Mouse (Mus musculus): ENCODE results near the gene Arpc2.

Arpc2 gene

DNA sequence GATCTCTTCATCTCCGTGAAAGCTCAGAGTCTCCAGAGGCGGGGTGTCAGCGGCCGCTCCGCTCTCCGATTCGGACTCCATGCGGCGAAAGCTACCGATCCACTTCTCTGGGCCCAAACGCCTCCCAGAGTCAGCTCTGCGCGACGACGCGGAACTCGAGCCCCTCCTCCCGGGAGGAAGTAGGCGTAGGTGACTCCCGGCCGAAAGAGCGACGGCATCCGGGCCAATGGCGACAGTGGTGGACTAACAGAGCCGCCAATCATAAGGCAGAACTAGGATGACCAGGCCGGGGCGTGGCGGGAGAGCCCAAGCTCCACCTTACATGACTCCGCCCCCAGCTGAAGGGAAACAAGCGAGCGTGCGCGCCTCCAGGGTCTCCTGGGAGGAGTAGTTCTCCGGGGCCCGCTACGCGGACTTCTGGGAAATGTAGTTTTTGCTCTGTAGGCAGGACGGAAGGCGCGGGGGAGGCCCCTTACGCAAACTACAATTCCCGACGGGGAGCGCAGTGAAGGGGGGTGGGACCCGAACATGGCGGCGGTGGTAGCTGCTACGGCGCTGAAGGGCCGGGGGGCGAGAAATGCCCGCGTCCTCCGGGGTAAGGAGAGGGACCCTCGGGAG is 48.8 kb downstream of the Arpc2 start, which contains the start of the genes Aamp and Pnkd:
Gene Aamp (minus strand): TSS at position 196 of the 618 bp plus-strand sequence.
Gene Pnkd (plus strand): TSS at position 388 of the 618 bp plus-strand sequence.
- peak; percentile 100 for DNase-seq

- DNase-seq: peak; percentile 73
Observed at GRCm38 (mm10) chr1:74285212-74286010, 49.5 kb downstream of the Arpc2 start.

DNA sequence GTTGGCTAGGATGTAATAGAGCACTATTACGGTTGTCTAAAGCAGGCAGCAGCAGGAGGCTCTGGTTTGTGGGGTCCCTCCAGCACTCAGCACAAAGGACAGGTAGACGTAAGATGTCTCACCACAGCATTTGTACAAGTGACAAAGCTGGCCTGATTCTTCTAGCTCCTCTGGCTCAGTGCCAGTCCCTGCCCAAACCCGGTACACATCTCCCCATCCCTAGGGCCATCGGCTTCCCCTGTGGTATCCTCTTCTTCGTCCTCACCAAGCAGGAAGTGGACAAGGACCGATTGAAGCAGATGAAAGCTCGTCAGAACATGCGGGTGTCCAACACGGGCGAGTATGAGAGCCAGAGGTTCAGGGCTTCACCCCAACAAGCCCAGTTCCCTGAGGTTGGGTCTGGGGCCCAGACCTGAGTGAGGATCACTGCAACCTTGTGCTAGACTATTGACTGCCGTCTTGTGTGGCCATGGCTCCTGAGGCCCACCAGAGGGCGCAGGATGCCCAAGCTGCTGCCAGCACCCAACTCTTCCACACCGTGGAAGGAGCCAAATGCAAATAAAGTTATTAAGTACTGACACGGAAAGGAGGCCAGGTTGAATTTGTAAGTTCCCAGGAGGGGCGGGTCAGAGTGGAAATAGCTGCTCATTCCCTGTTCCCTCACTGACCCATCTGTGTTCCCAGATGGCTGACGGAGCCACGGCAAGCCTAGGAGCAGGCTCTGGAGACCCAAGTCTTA is 51.2 kb downstream of the Arpc2 start:
- DNase-seq: peak; percentile 73

- peak; percentile 31 for DNase-seq
Observed at GRCm38 (mm10) chr1:74288327-74288726, 52.4 kb downstream of the Arpc2 start.

GRCm38 (mm10) chr1:74289248-74289647 is 53.4 kb downstream of the Arpc2 start:
- peak; percentile 23 for DNase-seq

DNA sequence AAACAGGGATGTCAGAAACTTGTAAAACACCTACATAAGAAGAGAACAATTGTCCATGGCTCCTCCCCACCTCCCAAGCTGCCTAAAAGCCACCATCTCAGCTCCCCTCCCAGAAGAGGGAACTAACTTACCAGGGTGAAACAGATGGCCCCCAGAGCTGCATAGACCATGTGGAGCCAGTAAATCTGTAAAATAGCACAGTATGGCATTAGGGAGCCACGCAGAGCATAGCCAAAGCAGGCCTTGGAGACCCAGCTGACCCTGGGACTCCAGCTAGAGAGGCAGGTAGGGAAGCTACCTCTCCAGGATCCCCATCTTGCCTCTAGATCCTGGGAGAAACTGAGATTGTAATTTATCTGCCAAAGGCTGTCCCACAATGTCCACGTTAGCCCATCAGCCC is 53.9 kb downstream of the Arpc2 start:
- peak; percentile 26 for DNase-seq

GRCm38 (mm10) chr1:74290141-74290540 is 54.3 kb downstream of the Arpc2 start:
- DNase-seq: peak; percentile 53

GRCm38 (mm10) chr1:74292331-74293020 is 56.6 kb downstream of the Arpc2 start:
- peak; percentile 19 for DNase-seq

DNA sequence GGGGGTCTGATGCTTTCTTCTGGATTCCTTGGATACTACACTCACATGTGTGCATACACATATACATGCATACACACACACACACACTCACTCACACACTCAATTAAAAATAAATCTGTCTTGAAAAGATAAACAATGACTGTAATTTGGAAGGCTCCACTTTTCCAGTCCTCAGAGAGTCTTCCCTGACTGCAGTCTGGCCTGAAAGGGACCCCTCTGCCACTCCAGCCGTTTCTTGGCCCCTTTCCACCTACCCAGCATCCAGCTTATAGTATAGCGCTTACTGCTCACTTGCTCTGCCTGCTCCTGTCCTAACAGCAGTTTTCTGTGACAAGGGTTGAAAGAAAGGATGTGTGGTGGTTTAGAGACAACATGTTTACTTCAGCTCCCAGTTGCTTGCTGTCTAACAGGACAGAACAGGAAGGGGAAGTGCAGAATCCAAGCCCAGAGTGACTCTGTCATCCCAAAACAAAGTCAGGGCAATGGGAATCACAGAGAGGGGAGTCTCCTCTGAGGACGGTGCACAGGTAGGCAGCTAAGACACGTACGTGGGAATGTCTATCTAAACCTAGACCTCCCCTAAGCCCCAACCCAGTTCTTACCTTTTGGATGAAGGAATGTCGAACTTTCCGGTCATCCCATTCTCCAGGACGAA is 57.5 kb downstream of the Arpc2 start:
- peak; percentile 32 for DNase-seq

GRCm38 (mm10) chr1:74294090-74294643 is 58.3 kb downstream of the Arpc2 start:
- peak; percentile 38 for DNase-seq

DNA sequence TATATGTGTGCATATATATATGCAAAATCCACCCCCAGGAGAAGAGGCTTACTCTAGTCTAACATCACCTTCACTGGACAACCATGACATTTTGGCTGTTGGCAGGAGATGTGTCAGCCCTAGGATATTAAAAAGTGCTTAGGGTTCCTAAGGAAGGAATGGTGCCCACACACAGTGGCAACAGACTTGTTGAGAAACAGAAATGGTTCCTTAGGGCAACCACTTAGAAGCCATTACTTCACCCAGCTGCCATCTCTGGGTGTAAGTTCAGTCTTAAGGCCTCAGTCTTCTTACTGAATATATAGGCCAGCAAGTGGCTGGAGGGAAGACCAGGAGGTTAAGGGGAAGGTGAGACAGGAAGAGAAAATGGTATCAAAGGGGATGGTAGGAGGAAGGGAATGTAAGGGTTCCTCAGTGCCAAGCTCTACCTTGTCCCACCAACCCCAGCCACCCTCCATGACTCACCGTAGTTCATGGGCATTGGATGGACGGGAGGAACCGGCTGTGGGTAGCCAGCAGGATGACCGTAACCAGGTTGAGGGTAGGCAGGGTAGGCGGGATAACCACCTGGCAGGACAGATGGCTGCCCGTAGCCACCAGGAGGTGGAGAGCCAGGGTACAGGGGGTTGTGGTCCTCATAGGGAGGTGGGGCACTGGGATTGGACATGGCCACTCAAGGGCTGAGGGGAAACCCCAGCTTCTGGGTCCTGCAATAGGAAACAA is 59.0 kb downstream of the Arpc2 start:
- DNase-seq: peak; percentile 74

DNA sequence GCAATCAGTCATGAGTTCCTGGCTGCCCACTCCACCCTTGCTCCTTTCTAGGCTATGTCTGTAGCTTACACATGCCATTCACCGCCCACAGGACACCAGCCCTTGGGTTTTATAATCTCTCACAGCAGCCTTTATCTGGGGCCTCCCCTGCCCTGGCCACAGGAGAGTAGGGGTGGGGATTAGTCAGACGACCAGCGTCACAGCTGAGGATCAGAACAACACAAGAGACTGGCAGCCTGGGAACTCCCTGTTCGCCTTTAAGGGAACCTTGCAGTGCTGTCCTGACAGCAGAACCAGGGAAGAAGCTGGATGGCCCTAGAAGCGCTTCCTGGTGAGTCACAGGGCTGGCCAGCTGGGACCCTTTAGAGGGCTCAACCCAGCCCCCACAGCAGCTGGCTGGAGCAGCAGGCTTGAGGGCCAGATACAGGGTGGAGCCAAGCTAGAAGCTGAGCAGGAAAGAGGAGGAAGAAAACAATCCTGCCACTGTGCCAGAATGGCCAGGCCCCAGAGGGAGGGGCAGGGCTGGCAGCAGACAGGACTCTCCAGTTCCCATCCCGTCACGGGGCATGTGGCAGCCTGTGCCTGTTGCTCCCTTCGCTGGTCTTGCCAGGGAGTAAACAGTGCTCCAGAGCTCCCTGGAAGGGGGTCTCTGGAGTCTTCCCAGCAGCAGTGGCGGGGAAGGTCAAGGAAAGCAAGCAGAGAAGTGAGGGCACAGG is 59.7 kb downstream of the Arpc2 start:
- peak; percentile 94 for DNase-seq

DNA sequence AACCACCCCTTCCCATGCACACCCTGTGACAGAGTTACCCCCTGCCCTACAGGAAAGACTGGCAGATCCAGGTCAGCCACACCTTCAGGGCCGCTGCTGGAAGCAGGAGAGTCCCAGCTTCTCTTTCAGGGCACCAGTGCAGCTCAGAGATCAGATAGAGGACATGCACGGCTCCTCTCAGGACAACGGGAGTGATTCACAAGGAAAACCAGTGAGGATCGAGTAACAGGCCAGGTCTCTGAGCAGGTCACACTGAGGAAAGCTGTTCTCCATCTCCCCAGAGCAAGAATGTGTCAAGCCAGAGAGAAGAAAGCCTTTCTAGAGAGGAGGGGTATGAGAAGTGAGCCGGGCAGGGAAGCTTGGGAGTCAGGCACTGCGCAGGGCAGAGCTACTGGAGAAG is 60.6 kb downstream of the Arpc2 start:
- peak; percentile 44 for DNase-seq

DNA sequence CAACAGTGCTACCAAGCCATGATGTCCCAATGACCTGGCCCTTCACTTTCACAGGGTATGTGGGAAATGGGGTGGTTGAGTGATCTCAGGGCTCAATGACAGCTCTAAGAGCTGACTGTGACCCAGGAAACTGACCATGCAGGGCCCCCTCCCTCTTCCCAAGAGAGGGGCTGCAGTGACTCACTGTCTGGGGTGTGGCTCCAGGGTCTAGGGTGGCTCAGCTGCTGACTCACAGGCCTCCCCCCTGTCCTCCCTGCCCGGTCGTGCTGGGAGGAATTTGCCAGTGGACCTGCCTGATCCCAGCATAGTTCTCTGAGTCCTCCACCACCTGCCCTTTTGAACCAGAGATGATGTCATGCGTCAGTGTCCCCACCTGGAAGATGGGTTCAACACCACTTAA is 61.4 kb downstream of the Arpc2 start:
- peak; percentile 47 for DNase-seq

DNA sequence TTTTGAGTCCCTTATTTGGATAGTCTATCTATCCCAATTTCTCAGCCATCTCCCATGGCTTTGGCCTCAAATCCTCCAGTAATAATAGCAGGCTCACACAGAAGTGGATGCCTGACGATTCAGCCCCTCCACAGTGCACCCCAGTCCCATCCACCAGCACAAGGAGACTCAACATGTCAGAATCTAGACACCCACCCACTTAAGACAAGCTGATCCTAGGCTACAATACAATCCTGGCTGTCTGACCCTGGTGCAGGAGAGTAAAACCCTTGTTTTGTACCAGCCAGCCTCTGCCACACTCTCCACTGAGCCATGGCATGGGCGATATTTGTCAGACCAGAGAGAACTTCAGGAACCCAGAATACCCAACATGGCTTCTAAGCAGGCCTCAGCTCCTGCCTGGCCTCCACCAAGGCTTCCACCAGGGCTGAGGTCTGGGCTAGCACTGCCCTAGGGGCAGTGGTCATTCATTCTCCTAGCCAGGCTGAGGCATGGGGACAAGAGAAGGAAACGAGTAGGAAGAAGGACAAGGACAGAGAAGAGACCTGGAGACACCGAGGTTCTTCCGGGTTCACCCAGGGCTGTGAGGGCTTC is 62.4 kb downstream of the Arpc2 start:
- DNase-seq: peak; percentile 22

DNA sequence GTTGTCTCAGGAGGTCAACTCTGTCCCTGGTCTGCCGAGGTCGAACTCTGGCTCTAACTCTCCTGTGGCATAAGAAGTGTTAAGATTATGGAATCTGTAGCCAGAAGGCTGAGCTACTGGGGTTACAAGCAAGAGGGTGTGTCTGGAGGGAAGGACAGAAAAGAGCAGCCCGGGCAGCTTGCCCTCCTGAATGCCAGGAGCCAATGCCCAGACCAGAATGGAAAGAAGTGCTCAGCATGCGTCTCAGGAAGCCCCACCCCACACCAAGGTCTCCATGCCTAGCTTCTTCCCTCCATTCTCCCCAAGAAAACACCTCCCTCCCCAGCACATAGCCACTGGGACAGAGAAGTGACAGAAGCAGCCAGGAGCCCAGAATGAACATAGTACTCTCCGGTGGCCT is 63.1 kb downstream of the Arpc2 start:
- peak; percentile 75 for DNase-seq

DNA sequence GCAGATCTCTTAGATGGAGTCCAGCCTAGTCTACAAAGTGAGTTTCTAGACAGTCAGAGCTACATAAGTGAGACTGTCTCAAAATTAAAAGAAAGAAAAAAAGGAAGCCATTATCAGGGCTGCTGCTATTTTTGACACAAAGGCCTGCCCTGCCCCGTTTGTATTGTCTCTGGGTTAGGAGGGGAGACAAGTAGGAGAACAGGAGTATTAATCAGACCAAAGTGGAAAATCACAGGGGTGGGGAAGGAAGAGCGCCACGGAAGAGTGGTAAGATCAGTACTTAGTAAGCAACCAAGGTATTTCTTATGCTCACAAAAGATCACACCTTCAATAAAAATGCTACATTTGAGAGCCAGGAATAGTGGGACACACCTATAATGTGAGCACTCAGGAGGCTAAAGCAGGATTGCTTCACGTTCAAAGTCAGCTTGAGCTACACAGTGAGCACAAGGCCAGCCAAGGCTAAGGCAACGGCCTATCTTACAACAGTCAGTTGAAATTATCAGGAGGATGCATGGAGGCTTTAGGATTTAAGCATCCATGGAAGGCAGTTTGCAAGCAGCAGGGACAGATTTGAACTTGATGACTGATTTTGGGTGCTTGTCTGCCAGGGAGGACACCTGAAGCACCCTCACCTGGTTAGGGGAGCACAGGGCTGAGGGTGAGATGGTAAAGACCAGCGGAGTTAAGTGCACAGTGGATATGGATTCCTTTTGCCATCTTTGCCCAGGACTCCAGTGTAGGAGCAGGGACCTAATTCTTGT is 64.6 kb downstream of the Arpc2 start:
- no peak for DNase-seq

DNA sequence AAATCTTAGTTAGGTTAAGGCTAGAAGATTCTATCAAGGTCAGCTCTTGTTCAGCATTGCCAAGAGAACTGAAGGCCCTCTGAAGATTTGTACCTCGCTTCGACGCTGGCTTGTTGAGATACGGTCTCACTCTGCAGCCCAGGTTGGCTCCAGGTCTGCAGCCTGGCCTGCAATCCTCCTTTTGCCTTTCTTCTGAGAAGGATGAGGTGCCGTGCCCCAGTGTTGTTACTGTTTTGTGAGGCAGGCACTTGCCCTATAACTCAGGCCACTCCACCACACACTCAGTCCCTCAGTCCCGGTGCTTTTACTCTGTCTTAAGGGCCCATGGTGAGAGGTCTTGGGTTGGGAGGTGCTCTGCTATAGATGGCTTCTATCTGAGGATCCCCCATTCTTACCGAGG is 66.3 kb downstream of the Arpc2 start:
- no peak for DNase-seq

- peak; percentile 50 for DNase-seq
Observed at GRCm38 (mm10) chr1:74302835-74303234, 67.0 kb downstream of the Arpc2 start.
